Mouse (Mus musculus): Measurements from ENCODE around the gene Ankrd44. TPM values are rescaled to one million over a fixed set of nuclear protein-coding genes. Genes with fewer than 3 reads are reported as not detected.

Gene Ankrd44
- polyA plus RNA-seq, 2 experiments from 2014 or later, result 157 to 185 TPM

DNA sequence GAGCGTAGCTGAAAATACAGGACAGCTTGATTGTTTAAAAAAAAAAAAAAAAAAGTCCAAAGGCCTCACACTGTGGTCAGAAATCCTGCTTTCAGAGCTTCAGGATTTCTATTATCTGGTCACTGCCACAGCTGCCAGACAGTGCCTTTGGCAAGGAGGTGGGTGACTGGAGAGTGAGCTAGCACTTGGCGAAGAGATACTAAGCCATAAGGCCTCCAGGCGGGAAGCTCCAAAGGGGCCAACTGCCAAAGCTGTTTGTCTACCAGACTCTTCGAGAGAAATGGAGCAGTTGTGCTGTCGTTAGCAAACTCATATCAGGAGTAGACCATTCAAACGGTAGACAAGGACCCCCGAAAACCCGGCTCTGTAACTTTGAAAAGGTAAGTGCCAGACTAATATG is 3.5 kb downstream of the Ankrd44 start:
- no peak for ATAC-seq

DNA sequence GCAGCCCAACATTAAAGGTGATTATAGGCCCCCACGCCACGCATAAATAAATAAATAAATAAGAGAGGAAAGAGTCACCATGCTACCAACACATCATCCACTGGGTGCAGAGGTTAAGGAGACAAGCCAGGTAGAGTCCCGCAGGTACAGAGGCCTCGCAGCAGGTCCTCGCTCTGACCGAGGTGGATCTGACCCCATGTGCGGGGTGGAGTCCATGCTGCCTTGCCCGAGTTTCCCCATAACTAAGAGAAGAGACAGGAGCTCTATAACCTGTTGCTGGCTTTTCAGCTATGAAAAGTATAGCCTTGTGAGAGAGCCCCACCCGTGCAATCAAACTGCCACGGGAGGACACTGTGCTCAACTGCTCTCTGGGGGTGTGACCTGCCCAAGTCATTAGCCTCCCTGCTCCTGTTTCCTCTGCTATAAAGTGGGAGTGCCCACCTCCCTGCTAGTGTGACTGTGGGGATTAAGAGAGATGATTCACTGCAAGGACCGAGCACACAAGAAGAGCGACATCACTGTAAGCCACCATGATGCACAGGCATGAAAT is 4.1 kb downstream of the Ankrd44 start:
- ATAC-seq, result no peak

DNA sequence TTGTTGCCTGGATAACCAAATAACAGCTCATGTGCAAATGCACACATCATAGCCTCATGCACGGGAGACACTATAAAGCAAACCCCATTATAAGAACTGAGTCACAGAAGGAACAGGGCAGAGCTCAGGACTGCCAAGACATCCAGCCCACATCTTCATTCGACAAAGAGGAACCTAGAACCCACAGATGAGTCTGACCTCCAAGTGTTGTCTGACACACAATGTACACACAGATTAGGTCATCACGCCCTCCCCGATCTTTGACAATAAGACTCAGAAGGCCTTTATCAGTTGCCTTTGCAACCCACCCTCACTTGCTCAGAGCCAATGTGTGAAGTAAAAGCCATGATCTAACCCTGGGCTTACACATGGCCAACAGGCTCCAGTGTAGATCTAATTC is 6.1 kb downstream of the Ankrd44 start:
- ATAC-seq, result no peak

DNA sequence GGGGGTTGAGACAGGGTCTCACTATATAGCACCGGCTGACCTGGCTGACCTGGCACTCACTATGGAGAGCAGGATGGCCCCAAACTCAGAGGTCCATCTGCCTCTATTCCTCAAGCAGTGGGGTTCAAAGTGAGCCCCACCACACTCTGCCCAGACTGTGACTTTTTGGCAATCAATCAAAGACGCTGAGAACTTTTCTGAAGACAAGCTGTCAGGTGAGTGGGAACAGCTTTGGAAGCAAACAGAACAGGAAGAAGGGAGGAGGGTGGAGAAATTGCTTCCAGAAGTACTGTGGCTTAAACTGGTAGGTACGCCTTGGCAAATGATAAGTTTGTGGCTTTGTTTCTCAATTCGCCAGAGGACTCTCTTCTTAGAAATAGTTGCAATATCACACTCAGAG is 9.7 kb downstream of the Ankrd44 start:
- ATAC-seq, result no peak

DNA sequence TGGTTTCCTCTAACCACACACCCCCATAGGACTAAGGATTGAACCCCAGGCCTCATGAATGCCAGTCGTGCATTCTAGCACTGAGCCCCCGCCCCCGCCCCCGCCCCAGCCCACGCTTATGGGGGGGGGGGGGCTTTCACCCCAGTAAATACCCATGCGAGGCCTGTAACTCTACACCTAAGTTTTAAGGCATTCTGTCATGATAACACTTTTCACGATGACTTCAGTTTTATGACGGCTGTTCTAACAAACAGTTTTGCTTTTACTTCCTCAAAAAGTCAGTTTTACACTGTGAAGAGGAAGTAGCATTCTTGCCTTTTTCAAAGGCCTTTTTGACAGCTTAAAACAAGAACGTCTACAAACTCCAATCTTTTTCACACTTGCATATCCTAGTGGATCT is 11.8 kb downstream of the Ankrd44 start:
- ATAC-seq, result peak; percentile 32

DNA sequence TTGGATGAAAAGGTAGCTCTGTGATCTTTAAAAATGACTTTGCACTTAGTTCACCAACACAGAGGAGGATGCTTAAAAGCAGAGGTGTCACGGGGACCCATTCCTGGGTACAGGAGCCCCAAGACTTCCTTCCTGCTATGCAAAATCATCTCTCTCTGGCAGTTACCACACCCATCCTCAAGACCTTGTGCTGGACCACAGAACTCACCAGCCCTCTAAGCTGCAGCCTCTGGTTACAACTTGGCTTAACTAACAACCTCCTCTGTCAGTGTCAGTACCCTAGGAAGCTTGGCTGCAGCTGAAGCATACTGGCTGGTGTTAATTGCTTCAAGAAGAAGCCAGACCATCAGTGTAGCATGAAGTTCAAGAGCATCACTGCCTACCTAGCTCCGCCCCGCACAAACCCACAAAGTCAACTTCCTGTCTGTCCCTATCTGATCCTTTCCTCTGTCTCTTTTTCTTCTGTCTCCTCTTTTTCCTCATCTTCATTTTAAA is 12.8 kb downstream of the Ankrd44 start:
- ATAC-seq, result peak; percentile 77

DNA sequence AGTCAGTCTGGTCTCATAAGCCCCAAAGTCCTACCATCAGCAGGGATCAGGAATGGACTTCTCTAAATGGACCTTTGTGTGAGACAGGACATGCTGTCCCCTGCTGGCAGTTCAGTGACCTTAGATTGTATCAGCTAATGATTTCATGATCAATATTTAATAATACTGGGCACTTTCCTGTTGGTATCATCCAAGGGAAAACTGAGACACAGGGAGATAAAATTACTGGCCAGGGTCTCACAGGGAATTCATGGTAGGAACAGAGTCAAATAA is 13.2 kb downstream of the Ankrd44 start:
- ATAC-seq, result no peak

DNA sequence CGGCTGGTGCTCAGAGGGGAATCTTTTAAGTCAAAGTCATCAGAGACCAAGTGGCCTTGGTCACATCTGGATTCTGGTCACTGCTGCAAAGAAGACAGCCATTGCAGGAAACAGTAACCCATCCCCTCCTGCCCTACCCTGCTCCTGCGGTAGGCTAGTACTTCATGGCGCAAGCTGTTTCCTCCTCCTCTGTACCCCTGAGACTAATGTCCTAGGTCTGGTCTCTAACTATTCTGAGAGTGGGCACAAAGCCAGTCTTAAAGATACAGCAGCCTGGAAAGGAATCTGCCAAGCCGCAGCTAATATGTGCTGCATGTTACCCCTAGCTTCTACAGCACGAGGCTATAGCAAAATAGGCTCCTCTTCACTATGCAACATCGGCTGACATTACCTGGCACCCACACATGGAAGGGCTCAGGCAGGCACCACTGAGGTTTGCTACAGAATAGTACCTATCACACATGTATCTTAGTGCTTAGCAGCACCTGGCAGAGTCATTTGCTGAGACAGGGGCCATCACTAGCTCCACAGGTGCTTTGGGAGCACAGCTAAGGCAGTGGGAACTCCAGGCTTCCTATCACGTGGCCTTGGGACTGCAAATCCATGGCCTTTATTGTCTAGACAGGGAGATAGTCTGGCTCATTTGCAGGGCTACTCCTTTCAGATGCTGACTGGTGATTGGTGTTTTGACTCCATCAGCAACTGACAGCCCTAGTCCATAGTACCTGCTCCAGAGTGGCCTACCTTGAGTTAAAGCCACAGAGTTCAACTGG is 13.7 kb downstream of the Ankrd44 start:
- ATAC-seq, result no peak

DNA sequence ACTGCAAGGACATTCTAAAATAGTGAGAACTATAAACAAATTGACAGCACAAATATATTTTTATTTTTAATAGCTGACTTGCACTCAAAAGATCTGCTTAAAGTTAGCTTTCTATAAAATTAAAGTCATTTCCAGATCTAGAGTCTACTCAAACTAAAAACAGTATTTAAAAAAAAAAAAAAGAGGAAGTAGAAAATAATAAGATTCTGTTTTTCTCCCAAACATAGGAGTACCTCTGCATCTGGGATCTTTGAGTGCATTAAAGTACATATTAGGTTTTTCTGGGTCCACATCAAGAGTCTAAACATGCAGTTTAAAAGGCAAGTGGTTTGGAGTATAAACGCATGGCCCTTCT is 15.0 kb downstream of the Ankrd44 start:
- ATAC-seq, result no peak

DNA sequence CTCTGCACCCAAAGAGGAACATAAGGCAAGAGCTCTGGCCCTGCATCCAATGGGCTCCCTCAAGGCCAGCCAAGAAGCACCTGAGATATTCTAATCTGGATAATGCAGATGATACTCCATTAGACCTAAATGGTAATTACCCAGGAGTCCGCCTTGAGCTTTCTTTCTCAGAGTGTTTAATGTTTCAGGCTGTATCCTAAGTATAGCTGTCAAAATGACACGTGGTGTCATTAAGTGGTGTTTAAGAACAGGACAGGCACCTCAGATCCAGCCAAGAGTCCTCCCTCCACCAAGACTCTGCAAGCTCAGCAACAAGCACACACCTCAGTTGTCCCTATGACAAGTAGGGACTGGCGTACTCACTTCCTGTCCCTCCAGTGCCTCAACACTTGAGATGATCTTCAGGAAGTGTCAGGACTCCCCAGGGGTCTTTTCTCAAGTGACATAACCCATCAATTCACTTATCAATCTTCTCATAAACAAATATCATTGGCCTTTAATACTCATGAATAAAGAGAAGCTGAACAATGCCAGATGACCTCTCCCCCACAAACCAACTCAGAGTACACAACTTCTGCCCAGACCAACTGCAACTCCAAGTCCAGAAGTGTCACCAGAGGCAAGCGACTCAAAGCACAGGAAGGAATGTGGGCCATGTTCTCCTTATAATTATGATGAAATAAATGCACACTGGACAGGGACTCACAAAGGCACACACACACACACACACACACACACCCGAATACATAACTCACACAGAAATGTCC is 15.5 kb downstream of the Ankrd44 start:
- ATAC-seq, result peak; percentile 14

DNA sequence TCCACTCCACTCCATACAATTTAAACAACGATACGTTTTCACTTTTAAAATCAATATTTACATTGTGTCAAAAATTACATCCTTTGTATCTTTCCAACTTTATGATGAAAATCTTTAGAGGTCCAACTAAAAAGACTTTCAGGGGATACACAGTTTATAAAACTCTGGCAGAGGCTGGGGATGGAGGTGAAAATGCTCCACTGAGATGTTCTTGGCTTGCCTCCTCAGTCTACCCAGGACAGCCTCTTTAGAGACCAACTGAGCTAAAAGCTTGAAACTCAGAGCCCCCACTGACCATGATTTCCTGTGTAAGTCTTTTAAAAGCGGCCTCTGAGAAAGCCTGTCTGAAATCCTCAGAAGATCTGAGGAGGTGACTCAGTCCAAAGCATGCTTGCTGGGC is 17.4 kb downstream of the Ankrd44 start:
- no peak for ATAC-seq

DNA sequence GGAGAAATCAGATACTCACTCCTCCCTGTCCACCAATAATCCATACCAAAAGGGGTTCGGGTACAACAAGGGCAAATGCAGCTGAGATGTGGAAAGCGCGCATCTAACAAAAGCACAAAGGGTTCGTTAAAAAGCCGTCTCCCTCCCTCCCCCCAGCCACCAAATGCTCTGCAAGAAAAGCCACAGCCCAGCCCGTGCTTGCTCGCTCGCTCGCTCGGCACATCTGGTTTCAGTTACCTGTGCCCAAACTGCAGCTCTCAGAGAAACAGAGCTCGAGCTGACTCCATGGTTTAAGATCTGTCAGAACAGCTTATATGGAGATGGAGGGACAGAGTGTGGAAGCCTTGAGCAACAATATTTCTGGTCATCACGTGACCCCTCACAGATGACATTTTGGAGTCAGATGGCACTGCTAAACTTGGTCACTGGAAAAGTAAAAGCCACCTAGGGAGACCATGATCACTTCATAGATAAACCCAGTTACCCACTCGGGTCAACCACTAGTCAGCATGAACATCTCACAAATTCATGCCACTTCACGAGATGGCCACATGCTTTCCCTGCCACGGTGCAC is 19.0 kb downstream of the Ankrd44 start:
- peak; percentile 71 for ATAC-seq

DNA sequence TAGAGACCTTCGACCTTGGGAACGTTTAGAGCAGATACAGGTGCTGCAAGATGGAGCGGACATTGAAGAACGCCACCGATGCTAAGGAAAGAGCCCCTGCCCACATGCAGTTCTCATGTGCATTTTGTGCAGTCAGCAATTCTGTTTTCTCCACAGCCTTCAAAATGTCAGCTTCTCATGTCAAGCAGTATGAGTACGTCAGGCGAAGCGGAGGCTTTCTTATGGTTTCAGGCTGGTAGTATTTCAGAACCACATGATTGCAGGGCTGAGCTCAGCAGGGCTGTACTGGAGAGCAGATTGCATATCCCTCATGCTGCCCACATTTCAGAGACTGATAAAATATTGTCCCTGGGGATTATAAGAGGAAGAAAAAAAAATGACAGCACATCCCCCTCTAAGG is 19.9 kb downstream of the Ankrd44 start:
- no peak for ATAC-seq

DNA sequence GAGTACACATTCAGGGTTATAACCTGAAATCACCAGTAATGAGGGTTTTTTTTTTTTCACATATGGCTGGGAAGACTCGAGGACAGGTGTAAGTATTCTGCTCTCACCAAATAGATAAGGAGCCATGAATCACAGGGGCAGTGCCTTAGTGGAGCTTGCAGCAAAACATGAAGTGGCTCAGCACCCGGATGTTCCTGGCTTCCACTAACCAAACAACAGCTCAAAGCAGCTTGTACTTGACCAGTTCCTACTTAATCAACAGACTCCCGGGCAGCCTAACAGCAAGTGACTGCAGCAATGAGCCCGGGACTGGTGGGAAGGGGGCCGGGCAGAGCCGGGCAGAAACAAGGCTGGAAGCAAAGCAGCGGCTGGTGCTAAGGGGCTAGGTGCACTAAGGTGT is 20.6 kb downstream of the Ankrd44 start:
- no peak for ATAC-seq

DNA sequence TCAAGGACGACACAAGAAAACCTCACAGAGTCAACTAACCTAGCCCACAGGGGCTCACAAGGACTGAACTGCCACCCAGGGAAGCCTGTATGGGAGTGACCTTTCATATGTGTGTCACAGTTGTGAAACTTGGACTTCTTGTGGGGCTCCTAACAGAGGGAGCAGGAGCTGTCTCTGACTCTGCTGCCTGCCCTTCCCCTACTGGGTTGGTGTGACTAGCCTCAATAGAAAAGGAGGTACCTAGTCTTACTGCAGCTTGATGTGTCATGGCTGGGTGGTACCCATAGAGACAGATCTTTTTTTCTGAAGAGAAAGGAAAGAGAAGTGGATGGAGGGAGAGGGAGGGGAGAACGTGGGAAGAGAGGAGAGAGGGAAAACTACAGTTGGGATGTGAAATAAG is 22.0 kb downstream of the Ankrd44 start:
- no peak for ATAC-seq

DNA sequence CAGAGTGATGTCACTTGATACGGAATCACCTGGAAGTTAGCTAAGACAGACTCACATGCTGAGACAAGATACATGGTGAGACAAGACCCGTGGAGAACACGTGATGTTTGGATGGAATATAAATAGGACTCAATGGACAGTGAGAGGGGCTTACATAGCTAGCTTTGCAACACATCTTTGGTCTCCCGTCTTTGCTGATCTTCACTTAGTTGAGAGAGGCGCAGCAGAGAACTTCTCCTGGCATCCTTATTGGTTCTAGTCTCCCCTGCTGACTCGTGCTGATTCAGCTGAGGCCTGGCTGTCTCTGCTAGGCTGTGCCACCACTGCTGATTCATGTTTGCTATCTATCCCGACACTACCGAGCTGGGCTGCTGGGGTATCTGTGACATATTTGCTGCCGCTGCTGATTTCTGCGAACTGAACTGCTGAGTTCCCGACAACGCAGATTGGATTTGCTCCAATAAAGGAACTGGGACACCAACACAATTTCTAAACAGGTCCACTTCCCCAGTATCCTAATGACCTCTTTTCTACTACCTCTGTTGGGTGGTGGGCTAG is 23.4 kb downstream of the Ankrd44 start:
- no peak for ATAC-seq

DNA sequence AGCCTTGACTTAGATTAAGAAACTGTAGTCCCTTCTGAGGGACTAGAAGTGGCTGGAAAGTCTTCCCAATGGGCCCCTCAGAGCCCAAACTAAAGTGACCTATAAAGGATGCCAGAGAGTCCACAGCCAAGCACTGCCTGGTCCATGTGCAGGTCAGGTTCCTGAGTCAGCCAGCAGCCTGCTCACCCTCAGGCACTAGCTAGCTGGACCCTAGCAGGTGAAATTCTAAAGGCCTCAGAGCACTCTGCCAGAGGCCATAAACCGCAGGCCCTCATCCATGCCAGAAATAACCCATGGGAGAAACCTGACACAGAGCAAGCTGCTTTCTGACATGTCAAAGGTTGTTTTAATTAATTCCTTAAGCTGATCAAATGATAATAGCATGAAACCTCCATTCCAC is 25.1 kb downstream of the Ankrd44 start:
- ATAC-seq, result no peak

DNA sequence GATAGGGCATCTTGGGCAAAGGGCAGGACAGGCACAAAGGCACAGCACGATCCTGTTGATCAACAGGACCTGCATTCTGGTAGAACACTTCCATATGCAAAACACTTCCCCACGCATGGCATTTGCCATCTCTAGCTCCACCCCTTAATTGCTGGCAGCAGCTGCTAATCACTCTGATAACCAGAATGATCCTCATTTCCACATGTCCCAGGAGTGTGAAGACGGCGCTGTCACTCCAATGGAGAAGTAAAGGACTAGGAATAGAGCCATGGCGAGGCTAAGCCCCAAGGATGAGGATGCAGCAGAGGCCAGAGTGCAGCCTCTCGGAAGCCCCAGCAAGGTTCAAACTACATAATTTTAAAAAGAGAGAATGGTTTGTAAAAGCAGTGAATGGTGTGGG is 26.9 kb downstream of the Ankrd44 start:
- no peak for ATAC-seq

DNA sequence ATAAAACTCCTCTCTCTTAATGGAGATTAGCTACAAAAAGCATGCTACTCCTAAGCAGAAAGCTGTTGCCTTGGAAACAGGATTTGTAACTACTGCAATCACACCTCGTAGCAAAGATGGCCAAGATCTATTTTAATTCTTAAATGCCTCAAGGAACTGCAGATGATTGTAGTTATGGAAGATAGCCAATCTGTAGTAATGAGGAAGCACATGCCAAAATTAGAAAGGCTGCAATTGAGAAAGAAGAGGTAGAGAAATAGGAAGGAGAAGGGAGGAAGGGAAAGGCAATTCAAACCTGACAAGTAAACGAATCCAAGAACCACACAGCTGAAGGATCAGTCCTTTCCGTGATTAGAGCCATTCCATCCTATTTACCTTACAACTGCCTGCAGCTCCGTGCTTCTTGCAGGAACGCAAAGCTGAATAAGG is 27.5 kb downstream of the Ankrd44 start:
- ATAC-seq, result no peak

DNA sequence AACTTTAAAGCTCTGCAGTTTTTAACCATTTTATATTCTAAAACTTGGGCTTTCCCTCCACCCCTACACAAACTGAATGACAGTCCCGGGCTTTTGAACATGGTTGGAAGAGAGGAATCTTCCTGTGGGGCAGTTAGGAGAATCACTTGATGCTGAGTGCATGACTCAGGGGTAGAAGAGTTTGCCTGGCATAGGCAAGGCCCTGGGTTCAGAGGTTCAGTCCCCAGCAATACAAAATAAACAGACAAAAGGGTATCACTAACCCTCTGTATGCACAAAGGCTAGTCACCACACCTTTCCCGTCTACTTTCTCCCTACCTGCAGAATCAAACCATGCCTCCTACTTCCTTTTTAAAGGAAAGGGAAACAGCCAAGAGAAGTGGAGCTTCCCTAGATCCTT is 28.5 kb downstream of the Ankrd44 start:
- ATAC-seq, result no peak

DNA sequence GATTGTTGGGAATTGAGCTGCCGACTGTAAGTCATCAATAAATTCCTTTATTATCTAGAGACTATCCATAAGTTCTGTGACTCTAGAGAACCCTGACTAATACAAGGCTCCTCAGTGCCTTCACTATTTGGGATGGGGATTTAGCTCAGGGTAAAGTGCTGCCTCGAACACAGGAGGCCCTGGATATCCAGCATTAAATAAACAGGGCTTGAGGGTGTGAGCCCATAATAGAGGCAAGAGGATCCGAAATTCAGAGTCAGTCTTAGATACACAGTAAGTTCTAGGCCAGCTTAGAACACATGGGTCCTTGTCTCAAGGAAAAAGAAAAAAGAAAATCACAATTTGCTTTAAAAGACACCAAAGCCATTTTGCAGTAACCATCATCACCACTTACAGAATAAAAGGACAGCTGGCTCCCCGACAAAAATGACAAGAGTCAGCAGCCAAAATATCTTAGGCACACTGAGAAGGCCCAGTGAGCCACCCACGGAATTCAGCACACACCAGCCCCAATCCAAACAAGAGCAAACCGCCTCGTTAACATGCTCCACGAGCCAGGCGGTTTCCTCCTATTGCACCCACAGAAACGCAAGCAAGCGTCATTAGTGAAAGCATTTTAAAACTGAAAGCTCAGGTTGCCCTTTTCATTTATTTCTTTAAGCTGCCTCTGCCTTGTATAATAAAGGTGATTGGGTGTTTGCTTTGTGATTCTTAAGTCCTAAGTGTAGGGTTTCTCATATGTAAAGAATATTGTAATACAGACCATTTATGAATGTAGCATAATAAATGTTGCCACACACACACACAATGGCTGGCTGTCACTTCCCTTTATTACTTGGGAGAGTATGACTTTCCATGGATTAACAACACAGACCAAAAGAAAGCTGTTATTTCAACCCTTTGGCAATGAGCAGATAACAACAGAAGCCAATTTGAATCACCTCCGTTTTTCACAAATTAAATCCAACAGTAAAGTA is 29.8 kb downstream of the Ankrd44 start:
- peak; percentile 94 for ATAC-seq

DNA sequence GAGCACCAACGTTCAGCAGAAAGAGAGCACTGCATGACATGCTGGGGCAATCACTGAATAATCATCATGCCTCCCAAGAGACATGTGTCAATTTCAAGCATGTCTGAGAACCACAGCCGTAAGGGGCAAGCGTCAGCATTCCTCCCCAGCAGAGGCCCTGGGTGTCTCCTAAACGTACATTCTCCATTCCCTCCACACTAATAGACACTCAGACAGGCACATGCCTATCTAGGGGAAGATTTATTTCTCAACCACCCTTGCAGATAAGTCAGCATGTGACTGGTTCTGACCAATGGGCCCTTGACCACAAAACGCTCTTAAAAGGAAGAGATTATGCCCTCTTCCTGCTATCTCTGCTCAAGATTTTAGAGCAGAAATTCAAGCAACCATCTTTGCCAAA is 37.7 kb downstream of the Ankrd44 start:
- ATAC-seq, result peak; percentile 62
